Mouse (Mus musculus) embryonic facial prominence, embryonic 15.5 days (tissue): ENCODE data around the gene Dusp8. TPM values are rescaled to one million over a fixed set of nuclear protein-coding genes. Genes with fewer than 3 reads are reported as not detected.
"Not testable (repeated sequence)": the region's sequence is repeated elsewhere in the genome, so short reads cannot be mapped to it uniquely, and the experiment has no call there.

ENCODE experiments used
- ATAC-seq: fragments of 200-750 bp; cut with Nextera tagmentation; 2 replicates; pipeline ENCODE4 v1.8.0; 2017; ENCODE audit warnings: low read depth, moderate TSS enrichment; ENCODE audit not compliant: insufficient number of reproducible peaks, low FRiP score, low TSS enrichment
- H3K27ac ChIP-seq: fragments of 300-500 bp; sonication (generic); replicated peaks from 2 replicates; pipeline ENCODE4 v1.5.1; 2015; ENCODE audit warnings: mild to moderate bottlenecking, inconsistent platforms
- H3K27me3 ChIP-seq: fragments of 300-500 bp; sonication (generic); 2 replicates; pipeline ENCODE4 v1.6.1; 2015; ENCODE audit warnings: inconsistent platforms
- H3K36me3 ChIP-seq: fragments of 300-500 bp; sonication (generic); 2 replicates; pipeline ENCODE4 v1.6.1; 2015; ENCODE audit warnings: mild to moderate bottlenecking, inconsistent platforms
- H3K4me1 ChIP-seq: fragments of 300-500 bp; sonication (generic); 2 replicates; pipeline ENCODE4 v1.6.1; 2015; ENCODE audit warnings: inconsistent platforms
- H3K4me2 ChIP-seq: fragments of 300-500 bp; sonication (generic); replicated peaks from 2 replicates; pipeline ENCODE4 v1.6.1; 2015; ENCODE audit warnings: mild to moderate bottlenecking, inconsistent platforms
- H3K4me3 ChIP-seq: fragments of 300-500 bp; sonication (generic); replicated peaks from 2 replicates; pipeline ENCODE4 v1.5.1; 2015; ENCODE audit warnings: mild to moderate bottlenecking, inconsistent platforms
- H3K9ac ChIP-seq: fragments of 300-500 bp; sonication (generic); 2 replicates; pipeline ENCODE4 v1.6.1; 2015; ENCODE audit warnings: inconsistent platforms
- H3K9me3 ChIP-seq: fragments of 300-500 bp; sonication (generic); replicated peaks from 2 replicates; pipeline ENCODE4 v1.6.1; 2016; ENCODE audit warnings: inconsistent platforms
- WGBS: fragments of 180-500 bp; shearing (Covaris S2); methylation state at CpG from one replicate; pipeline ENCODE4 v1.1.7; 2015; 5-methylcytosine and 5-hydroxymethylcytosine counted together
- polyA plus RNA-seq: library from polyadenylated mRNA; unstranded; fragments of >200 nt; fragmentation: Nextera tagmentation; extraction: Ambion mirVana; gene quantifications from 2 replicates; pipeline ENCODE4 v1.2.1, GENCODE M21; 2015

Gene Dusp8
- polyA plus RNA-seq = 6.5 and 7.7 TPM in 2 replicates

DNA sequence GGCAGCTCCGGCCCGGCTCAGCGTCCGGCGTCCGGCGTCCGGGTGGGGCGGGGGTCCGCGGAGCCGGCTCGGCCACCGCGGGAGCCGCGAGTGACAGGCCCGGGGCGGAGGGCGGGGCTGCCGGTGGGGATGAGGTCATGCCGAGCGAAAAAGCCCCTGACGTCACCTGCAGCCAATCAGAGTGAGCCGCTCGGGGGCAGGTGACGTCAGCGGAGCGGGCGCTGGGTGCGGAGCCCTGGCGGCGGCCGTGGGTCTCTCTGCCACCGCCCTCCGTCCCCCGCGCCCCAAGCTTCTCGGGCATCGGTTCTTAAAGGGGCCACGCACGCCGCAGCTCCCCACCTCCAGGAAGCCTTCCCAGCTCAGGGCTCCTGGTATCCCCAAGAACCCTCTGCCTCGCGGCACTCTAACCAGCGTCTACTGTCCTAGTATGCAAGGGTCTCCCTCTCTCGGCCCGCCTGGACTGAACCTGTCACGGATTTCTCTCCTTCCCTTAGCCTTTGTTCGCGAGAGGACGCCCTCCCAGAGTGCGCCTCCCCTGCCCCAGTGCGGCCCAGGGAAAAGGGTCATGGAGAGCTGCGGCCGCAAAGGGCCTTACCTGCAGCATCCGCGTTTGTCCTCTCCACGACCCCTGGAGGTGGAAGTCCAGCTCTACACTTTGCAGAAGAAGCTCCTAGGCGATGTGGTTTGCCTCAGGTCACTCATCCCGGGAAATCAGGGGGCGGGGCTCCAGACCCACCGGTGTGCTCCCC is at the start of gene Dusp8:
TSS of gene Dusp8 (minus strand) at position 661 of the 749 bp plus-strand sequence.
- H3K9me3 ChIP-seq = no peaks in the 10 kb centered on the region
- H3K9ac ChIP-seq = peak within 1 kb of the TSS; percentile 50
- 0 out of 2 replicates have a peak within 1 kb of the TSS, but pooled peaks have one; percentile 22 for H3K27ac ChIP-seq
- peak within 1 kb of the TSS; percentile 73 for H3K4me3 ChIP-seq
- no peaks in the 10 kb centered on the region for H3K36me3 ChIP-seq
- H3K27me3 ChIP-seq = peaks cover 70% of the 10 kb centered on the region
- ATAC-seq = peak; percentile 80
- WGBS = under 1% methylated on average over 57 of the region's 63 CpGs
- peak within 1 kb of the TSS; percentile 92 for H3K4me2 ChIP-seq
- peaks cover 18% of the 10 kb centered on the region for H3K4me1 ChIP-seq

DNA sequence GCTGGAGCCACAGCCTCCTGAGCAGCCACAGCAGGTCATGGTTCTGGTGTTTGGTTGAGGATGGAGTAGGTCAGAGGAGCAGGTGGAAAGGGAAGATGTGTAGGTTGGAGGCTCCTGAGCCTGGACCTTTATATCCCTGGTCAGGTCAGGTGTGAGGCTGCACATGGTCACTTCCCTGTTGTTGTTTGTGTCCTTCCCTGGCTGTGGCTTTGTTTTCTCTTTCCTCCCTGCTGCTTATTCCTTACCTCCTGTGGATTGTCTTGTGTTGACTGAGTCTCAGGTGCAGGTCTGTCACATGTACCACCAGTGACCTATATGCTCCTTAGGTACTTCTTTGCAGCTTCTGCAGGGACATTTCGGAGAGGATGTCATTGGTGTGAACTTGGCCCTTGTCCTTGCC is 48.9 kb upstream of the Dusp8 start, which contains the start of gene Gm45337:
TSS of gene Gm45337 (minus strand) at position 101 of the 400 bp plus-strand sequence.
- Histone ChIP-seq H3K4me1 (no peaks in the 10 kb centered on the region), H3K9me3 (no peaks in the 10 kb centered on the region), H3K4me3 (no peak within 1 kb of the TSS), H3K36me3 (no peaks in the 10 kb centered on the region), H3K27me3 (no peaks in the 10 kb centered on the region; the same call in 1 of the 2 replicates), H3K4me2 (no peak within 1 kb of the TSS), H3K27ac (no peak within 1 kb of the TSS), H3K9ac (no peak within 1 kb of the TSS)
- no peak for ATAC-seq
- WGBS = 74% methylated on average over 1 of the region's 1 CpGs

DNA sequence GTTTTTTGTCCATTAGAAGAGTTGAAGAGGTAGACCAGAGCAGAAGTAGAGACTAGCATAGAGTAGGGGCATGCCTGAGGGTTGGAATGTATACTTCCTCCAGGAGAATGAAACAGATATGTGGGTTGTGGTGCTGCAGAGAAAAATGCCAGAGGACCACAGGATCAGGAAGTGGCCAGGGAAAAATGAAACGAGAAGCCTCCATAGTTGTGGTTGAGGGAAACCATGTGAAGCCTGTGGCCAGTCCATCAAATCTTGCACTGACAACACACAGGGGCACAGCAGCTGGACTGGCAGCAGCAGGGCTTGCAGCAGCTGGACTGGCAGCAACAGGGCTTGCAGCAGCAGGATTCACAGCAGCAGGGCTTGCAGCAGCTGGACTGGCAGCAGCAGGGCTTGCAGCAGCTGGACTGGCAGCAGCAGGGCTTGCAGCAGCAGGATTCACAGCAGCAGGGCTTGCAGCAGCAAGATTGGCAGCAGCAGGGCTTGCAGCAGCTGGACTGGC is 47.9 kb upstream of the Dusp8 start:
- not testable (repeated sequence) for H3K9me3 ChIP-seq, H3K27me3 ChIP-seq, H3K4me1 ChIP-seq, H3K9ac ChIP-seq, ATAC-seq, H3K4me2 ChIP-seq, H3K4me3 ChIP-seq, H3K27ac ChIP-seq, H3K36me3 ChIP-seq
- WGBS = 14% methylated on average over 1 of the region's 1 CpGs

DNA sequence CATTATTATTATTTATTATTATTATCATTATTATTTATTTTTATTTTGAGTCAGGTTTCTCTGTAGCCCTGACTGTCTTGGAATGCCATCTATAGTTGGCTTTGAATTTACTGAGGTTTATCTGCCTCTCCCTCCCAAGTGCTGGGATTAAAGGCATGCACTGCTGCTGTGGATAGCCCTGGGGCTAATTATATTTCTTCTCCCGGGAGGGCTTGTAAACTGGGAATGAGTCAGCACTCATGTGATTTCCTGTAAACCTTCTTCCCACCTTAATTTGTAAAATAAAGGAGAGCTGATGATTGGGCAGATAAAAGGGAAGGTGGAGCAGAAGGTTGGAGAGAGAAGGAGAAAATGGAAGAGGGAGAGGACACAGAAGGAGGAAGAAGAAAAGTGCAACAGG is 45.1 kb upstream of the Dusp8 start:
- no peaks in the 10 kb centered on the region for H3K9me3 ChIP-seq
- WGBS = 3% methylated on average over 1 of the region's 1 CpGs
- H3K4me3 ChIP-seq = no peak overlapping the region
- H3K27me3 ChIP-seq = no peaks in the 10 kb centered on the region; the same call in 1 of the 2 replicates
- H3K4me2 ChIP-seq = no peak overlapping the region
- no peaks in the 10 kb centered on the region for H3K36me3 ChIP-seq
- no peak overlapping the region for H3K9ac ChIP-seq
- ATAC-seq = no peak
- H3K4me1 ChIP-seq = no peaks in the 10 kb centered on the region
- H3K27ac ChIP-seq = no peak overlapping the region

DNA sequence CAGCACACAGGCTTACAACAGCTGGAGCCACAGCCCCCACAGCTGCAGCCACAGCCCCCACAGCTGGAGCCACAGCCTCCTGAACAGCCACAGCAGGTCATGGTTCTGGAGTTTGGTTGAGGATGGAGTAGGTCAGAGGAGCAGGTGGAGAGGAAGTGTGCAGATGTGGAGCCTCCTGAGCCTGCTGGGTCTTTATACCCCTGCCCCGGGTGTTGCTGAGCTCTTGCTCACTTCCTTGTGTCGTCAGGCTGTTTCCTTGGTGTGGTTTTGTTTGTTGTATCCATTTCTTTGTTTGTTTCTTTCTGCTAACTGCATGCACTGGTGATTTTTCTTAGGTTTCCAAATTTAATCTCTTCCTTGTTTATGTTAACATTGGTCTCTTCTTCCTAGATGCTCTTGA is 40.3 kb upstream of the Dusp8 start, which contains the start of gene Gm39115:
TSS of gene Gm39115 (minus strand) at position 101 of the 400 bp plus-strand sequence.
- H3K36me3 ChIP-seq, H3K27me3 ChIP-seq, H3K9me3 ChIP-seq, H3K4me3 ChIP-seq, H3K4me1 ChIP-seq, H3K27ac ChIP-seq, H3K4me2 ChIP-seq, H3K9ac ChIP-seq, ATAC-seq: not testable (repeated sequence)
- 46% methylated on average over 2 of the region's 2 CpGs for WGBS

DNA sequence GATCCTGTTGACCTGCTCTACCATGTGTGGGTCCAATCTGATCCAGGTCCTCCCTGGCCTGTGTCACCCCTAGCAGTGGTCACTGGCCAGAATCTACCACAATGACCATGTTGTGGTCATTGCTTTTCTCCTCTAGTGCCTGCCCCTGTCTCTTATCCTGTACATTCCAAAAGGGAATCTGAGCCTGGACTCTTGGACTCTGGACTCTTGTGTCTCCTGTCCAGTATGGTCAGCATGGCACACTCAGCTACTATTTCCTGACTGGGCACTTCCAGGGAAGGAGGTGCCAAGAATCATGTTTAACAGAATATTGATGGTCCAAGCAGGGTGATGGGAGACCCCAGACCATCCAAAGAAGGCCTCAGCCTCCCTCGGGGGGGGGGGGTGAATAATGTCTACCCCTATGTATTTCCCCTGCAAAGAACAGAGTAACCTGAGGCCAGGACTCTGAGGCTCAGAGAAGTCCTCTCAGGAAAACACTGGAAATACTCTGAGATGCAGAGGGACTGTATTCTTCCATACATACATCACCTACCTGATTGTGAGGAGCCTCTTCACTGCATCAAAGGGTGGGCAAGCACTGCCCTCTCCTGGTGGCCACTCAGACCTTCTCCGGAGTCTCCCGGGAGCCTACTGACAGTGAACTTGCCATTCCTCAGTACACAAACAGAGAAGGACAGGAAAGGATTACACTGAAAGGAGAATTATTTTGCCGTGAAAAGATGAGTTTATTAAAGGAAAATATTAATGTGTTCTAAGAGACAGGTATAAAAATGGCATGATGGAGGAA is 38.8 kb upstream of the Dusp8 start:
- WGBS = 57% methylated on average over 4 of the region's 4 CpGs
- no peaks in the 10 kb centered on the region for H3K9me3 ChIP-seq
- no peak overlapping the region for H3K27ac ChIP-seq
- H3K4me2 ChIP-seq = no peak overlapping the region
- no peak for ATAC-seq
- H3K36me3 ChIP-seq = no peaks in the 10 kb centered on the region
- H3K9ac ChIP-seq = no peak overlapping the region
- H3K27me3 ChIP-seq = no peaks in the 10 kb centered on the region
- H3K4me3 ChIP-seq = no peak overlapping the region
- H3K4me1 ChIP-seq = no peaks in the 10 kb centered on the region

DNA sequence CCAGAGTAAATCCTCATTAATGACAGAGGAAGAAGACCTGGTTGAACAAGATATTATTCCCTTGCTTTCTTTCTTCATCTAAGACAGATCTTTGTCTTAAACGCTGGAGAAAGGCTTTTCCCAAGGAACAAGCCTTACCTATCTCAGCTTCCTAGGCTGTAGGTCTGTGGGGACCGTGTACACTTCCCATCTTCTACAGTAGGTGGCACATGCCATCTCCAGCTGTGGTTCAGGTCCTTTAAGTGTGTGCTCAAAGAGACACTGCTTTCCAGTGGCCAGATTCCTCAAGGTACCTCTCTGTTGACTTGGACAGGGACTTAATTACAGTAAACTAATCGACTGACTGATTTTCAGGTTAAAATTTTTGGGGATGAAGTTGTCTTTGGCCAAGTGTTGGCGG is 33.2 kb upstream of the Dusp8 start:
- no peak for ATAC-seq
- Histone ChIP-seq H3K4me2 (no peak overlapping the region), H3K9me3 (no peaks in the 10 kb centered on the region), H3K27ac (no peak overlapping the region), H3K4me3 (no peak overlapping the region), H3K4me1 (no peaks in the 10 kb centered on the region), H3K36me3 (no peaks in the 10 kb centered on the region), H3K27me3 (peaks cover 4% of the 10 kb centered on the region; the same call in 1 of the 2 replicates), H3K9ac (no peak overlapping the region)
- 54% methylated on average over 4 of the region's 4 CpGs for WGBS

DNA sequence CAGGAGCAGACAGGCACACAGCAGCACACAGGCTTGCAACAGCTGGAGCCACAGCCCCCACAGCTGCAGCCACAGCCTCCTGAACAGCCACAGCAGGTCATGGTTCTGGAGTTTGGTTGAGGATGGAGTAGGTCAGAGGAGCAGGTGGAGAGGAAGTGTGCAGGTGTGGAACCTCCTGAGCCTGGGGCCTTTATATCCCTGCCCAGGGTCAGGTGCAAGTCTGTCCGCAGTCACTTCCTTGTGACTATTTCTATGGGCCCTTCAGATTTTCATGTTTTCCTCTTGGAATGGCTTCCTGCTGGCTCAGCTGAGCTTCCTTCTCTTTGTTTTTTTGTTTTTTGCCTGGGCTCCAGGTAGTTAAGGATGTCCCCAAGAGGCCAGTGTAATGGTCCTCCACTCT is 25.0 kb upstream of the Dusp8 start, which contains the start of gene Gm45618:
TSS of gene Gm45618 (minus strand) at position 101 of the 400 bp plus-strand sequence.
- H3K9me3 ChIP-seq, H3K36me3 ChIP-seq, H3K4me1 ChIP-seq, H3K27me3 ChIP-seq, H3K4me3 ChIP-seq, H3K27ac ChIP-seq, H3K4me2 ChIP-seq, H3K9ac ChIP-seq, ATAC-seq: not testable (repeated sequence)
- 88% methylated on average over 1 of the region's 1 CpGs for WGBS

DNA sequence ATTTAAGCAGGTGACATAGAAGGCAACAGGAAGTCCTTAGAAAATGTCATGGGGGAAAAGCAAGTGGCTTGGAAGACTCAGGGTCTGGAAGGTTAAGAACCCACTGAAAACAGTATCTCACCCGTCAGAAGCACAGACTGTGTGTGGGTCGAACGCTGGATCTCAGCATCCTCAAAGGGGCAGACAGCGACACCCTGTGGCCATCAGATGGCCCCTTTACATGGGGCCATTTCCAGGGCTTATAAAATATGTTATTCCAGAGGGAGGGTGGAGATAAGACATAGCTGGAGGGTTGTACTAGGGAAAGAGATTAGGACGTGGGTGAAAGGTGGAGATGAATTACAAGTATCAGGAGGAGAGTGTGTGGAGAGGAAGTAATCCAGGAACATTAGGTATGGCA is 24.0 kb upstream of the Dusp8 start:
- Histone ChIP-seq H3K4me3 (no peak overlapping the region), H3K4me1 (no peaks in the 10 kb centered on the region), H3K27me3 (peaks cover 4% of the 10 kb centered on the region; the same call in 1 of the 2 replicates), H3K36me3 (no peaks in the 10 kb centered on the region), H3K4me2 (no peak overlapping the region), H3K9me3 (no peaks in the 10 kb centered on the region), H3K9ac (no peak overlapping the region), H3K27ac (no peak overlapping the region)
- no peak for ATAC-seq
- 19% methylated on average over 5 of the region's 5 CpGs for WGBS

DNA sequence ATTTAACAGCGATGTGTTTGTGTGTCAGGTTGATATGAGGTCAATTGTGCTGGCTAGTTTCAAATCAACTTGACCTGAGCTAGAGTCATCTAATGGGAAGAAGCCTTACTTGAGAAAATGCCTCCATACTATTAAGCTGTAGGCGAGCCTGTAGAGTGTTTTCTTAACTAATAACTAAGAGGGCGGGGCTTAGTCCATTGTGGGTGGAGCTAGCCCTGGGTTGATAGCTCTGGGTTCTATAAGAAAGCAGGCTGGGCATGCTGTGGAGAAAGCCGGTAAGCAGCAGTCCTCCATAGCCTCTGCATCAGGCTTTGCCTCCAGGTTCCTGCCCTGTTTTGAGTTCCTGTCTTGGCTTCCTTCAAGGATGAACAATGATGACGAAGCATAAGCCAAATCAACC is 9.1 kb upstream of the Dusp8 start:
- Histone ChIP-seq H3K27ac (no peak overlapping the region), H3K4me1 (no peaks in the 10 kb centered on the region), H3K27me3 (no peaks in the 10 kb centered on the region; the same call in 1 of the 2 replicates), H3K9ac (no peak overlapping the region), H3K4me2 (no peak overlapping the region), H3K36me3 (no peaks in the 10 kb centered on the region), H3K9me3 (no peaks in the 10 kb centered on the region), H3K4me3 (no peak overlapping the region)
- ATAC-seq = no peak
- WGBS = 49% methylated on average over 5 of the region's 5 CpGs

DNA sequence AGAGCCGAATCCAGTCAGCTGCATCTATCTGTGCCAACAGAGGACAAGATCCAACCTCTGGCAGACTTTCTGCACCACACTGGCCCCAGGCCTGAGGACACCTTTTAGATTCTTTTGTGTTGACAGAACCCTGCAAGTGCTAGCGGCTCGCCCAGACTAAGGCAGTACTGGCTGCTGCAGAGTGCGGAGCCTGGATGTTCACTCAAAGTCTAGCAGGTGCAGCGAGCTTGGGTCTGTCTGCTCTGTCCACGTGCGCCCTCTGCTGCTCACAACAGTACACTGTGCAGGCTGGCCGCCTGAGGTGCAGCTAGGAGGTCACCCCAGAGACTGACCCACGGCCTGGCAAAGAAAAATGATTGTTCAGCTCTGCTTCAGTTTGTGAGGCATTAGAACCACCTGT is 2.1 kb upstream of the Dusp8 start:
- H3K27ac ChIP-seq = no peak overlapping the region
- H3K9ac ChIP-seq = no peak overlapping the region
- ATAC-seq = no peak
- 7% methylated on average over 9 of the region's 9 CpGs for WGBS
- H3K4me2 ChIP-seq = no peak overlapping the region
- H3K36me3 ChIP-seq = no peaks in the 10 kb centered on the region
- H3K9me3 ChIP-seq = no peaks in the 10 kb centered on the region
- H3K27me3 ChIP-seq = peaks cover 51% of the 10 kb centered on the region
- no peak overlapping the region for H3K4me3 ChIP-seq
- peaks cover 18% of the 10 kb centered on the region for H3K4me1 ChIP-seq
